Mouse (Mus musculus) urinary bladder, adult 18-20 months (tissue): Measurements from ENCODE around the gene Stac.

Experiments used
- DNase-seq, 2 experiments: peaks; one replicate each; pipeline ENCODE4 v3.0.0; 2022; ENCODE audit warnings: low spot score in 2 of 2, mixed read lengths in 2 of 2

The Stac gene

GRCm38 (mm10) chr9:111606603-111607002, 83.5 kb downstream of the Stac start:
- DNase-seq, result no peak

- DNase-seq, result no peak
Measured at GRCm38 (mm10) chr9:111587527-111587926, 102.6 kb downstream of the Stac start.

- DNase-seq, result no peak
Measured at GRCm38 (mm10) chr9:111578784-111579183, 111.4 kb downstream of the Stac start.

- no peak for DNase-seq
Measured at GRCm38 (mm10) chr9:111577453-111577852, 112.7 kb downstream of the Stac start.

GRCm38 (mm10) chr9:111575889-111576288, 114.3 kb downstream of the Stac start:
- no peak for DNase-seq

GRCm38 (mm10) chr9:111573836-111574235, 116.3 kb downstream of the Stac start:
- no peak for DNase-seq

- no peak for DNase-seq
Measured at GRCm38 (mm10) chr9:111571619-111572018, 118.5 kb downstream of the Stac start.

GRCm38 (mm10) chr9:111564176-111564575, 126.0 kb downstream of the Stac start:
- no peak for DNase-seq

GRCm38 (mm10) chr9:111563226-111563625, 126.9 kb downstream of the Stac start:
- no peak for DNase-seq

GRCm38 (mm10) chr9:111562217-111562988, 127.7 kb downstream of the Stac start:
- DNase-seq, result no peak

- no peak for DNase-seq
Measured at GRCm38 (mm10) chr9:111556699-111557098, 133.4 kb downstream of the Stac start.

- no peak for DNase-seq
Measured at GRCm38 (mm10) chr9:111552865-111553264, 137.3 kb downstream of the Stac start.

- no peak for DNase-seq
Measured at GRCm38 (mm10) chr9:111551461-111552190, 138.5 kb downstream of the Stac start.

GRCm38 (mm10) chr9:111550963-111551321, 139.2 kb downstream of the Stac start:
- no peak for DNase-seq

- no peak for DNase-seq
Measured at GRCm38 (mm10) chr9:111550281-111550962, 139.7 kb downstream of the Stac start.

GRCm38 (mm10) chr9:111542663-111543062, 147.5 kb downstream of the Stac start:
- DNase-seq, result no peak

GRCm38 (mm10) chr9:111535445-111536064, 154.6 kb downstream of the Stac start:
- peak in 1 of 2 experiments; percentile 15 for DNase-seq

- no peak for DNase-seq
Measured at GRCm38 (mm10) chr9:111534744-111535423, 155.3 kb downstream of the Stac start.

GRCm38 (mm10) chr9:111523871-111524270, 166.3 kb downstream of the Stac start:
- no peak for DNase-seq

- DNase-seq, result no peak
Measured at GRCm38 (mm10) chr9:111523111-111523510, 167.0 kb downstream of the Stac start.

- no peak for DNase-seq
Measured at GRCm38 (mm10) chr9:111522226-111522625, 167.9 kb downstream of the Stac start.

GRCm38 (mm10) chr9:111515536-111515935, 174.6 kb downstream of the Stac start:
- no peak for DNase-seq
